Mouse (Mus musculus) left cerebral cortex, adult 6 months (tissue): ENCODE results near the gene Krt6a. TPM values are rescaled to one million over a fixed set of nuclear protein-coding genes. Genes with fewer than 3 reads are reported as not detected.

Experiments used
- long read RNA-seq, 2 experiments: library from polyadenylated mRNA; unstranded; transcript quantifications; one replicate each; pipeline ENCODE4 v2.0.0; 2019 to 2020
- polyA plus RNA-seq: library from polyadenylated mRNA; unstranded; fragments of <200 nt; fragmentation: Nextera tagmentation; gene quantifications from 2 replicates; pipeline ENCODE4 v1.2.3, GENCODE M21; 2021

The Krt6a gene
- polyA plus RNA-seq, result not detected in 2 replicates
- long read RNA-seq, experiment 1, result 0 reads
- long read RNA-seq, experiment 2, result 0 reads

DNA sequence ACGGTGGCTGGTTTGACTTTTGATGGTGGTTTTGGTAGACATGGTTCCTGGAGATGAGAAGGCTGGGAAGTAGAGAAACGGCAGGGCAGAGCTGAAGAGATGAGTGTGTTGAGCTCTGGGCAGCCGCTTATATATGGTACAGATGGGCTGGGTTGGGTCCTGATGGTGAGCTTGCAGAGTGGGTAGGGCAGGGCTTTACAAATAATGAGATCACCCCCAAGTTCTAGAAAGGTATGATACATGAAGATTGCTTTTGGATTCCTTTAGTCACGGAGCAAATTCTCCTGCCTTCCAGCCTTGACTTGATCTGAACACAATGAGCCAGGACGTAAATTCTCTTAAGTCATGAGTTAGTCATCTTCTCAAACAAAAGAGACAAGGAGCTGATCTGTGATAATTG is at the start of gene Krt6a:
Gene Krt6a (minus strand): TSS at position 101 of the 400 bp plus-strand sequence.

DNA sequence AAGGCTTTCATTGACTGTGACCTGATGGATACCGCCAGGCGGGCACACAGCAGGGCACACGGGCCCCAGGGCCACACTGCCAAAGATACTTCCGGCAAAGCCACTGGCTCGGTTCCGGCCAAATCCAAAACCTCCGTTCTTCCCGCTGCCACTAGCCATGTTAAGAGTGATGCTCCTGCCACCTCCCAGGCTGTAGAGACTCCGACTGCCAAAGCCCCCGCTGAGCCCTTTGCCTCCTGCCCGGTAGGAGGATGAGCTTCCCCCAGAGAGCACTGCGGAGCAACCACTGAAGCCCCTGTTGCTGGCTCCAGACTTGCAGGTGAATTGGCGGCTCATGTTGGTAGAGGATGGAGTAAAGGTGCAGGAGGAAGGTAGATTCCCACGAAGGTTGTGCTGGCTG is 48.6 kb upstream of the Krt6a start, which contains the start of gene Krt71:
Gene Krt71 (minus strand): TSS at position 399 of the 400 bp plus-strand sequence.

DNA sequence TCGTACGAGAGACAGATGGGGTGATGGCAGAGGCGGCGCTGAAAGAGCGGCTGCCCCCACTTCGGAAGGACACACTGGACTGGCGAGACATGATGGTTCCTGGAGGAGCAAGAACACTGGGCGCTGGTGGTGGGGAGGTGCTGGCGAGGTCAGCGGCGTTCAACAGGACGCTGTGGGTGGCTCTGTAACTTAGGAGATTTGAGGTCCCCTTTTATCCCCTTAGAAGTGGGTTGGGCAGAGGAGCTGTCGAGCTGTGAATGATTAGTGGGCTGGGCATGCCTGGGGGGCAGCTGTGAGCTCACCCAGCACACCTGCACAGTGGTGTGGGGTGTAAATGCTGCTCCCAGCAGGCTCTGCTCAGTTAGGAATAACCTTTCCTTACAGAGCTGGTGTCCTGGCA is 18.6 kb upstream of the Krt6a start, which contains the start of gene Krt5:
Gene Krt5 (minus strand): TSS at position 179 of the 400 bp plus-strand sequence.

DNA sequence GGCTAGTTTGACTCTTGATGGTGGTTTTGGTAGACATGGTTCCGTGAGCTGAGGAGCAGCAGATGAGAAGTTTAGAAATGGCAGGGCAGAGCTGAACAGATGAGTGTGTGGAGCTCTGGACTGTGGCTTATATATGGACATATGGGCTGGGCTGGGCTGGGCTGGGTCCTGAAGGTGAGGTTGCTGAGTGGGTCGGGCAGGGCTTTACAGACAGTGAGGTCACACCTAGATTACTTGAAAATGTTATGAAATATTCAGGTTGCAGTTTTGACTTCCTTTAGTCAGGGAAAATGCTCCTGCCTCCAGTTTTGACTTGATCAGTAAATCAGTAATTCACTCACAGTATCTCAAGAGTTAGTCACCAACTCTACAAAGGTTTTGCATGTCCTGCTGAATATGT is 13.9 kb downstream of the Krt6a start, which contains the start of gene Krt6b:
Gene Krt6b (minus strand): TSS at position 101 of the 400 bp plus-strand sequence.

DNA sequence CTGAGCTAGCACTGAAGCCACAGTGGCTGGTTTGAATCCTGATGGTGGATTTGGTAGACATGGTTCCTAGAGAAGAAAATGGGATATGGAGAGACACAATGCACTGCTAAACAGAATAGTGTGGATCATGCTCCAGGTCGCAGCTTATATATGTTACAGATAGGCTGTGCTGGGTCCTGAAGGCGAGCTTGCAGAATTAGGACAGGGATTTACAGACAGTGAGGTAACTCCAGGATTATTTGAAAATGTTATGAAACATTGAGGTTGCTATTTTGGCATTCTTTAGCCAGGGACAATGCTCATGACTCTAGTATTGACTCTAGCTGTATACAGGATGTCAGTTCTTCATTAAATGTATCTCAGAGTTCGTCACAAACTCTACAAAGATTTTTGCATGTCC is 46.8 kb downstream of the Krt6a start, which contains the start of gene Gm5478:
Gene Gm5478 (minus strand): TSS at position 101 of the 400 bp plus-strand sequence.

Other genes with a start within 250 kb of the Krt6a start
- gene Krt88, start 246.6 kb downstream of the Krt6a start, polyA plus RNA-seq, result not detected in 2 replicates
- gene Krt81, start 230.6 kb downstream of the Krt6a start, polyA plus RNA-seq, result not detected in 2 replicates
- not detected in 2 replicates for gene Krt86, start 220.8 kb downstream of the Krt6a start, polyA plus RNA-seq
- gene Krt83, start 202.8 kb downstream of the Krt6a start, polyA plus RNA-seq, result not detected in 2 replicates
- gene Gm49425, start 177.0 kb downstream of the Krt6a start, polyA plus RNA-seq, result not detected in 2 replicates
- not detected in 2 replicates for gene Krt84, start 161.5 kb downstream of the Krt6a start, polyA plus RNA-seq
- gene Krt82, start 143.6 kb downstream of the Krt6a start, polyA plus RNA-seq, result not detected in 2 replicates
- not detected in 2 replicates for gene Krt90, start 131.4 kb downstream of the Krt6a start, polyA plus RNA-seq
- not detected in 2 replicates for gene Krt75, start 120.4 kb downstream of the Krt6a start, polyA plus RNA-seq
- not detected in 2 replicates for gene Gm5414, start 66.1 kb downstream of the Krt6a start, polyA plus RNA-seq
- gene Gm5478, start 46.9 kb downstream of the Krt6a start, polyA plus RNA-seq, result not detected in 2 replicates
- not detected in 2 replicates for gene Krt6b, start 14.0 kb downstream of the Krt6a start, polyA plus RNA-seq
- gene Krt5, start 18.6 kb upstream of the Krt6a start, polyA plus RNA-seq, result not detected in 2 replicates
- not detected in 2 replicates for gene Krt71, start 48.8 kb upstream of the Krt6a start, polyA plus RNA-seq
- gene Krt72, start 92.2 kb upstream of the Krt6a start, polyA plus RNA-seq, result not detected in 2 replicates
- 0.33 and 0.61 TPM in 2 replicates for gene Krt73, start 108.0 kb upstream of the Krt6a start, polyA plus RNA-seq
- gene Krt2, start 123.9 kb upstream of the Krt6a start, polyA plus RNA-seq, result 0.10 and 0.15 TPM in 2 replicates
- 1.9 and 3.6 TPM in 2 replicates for gene Krt1, start 156.5 kb upstream of the Krt6a start, polyA plus RNA-seq
- gene Krt77, start 175.4 kb upstream of the Krt6a start, polyA plus RNA-seq, result 2.5 and 3.3 TPM in 2 replicates
- gene Krt76, start 198.6 kb upstream of the Krt6a start, polyA plus RNA-seq, result not detected in 2 replicates
- gene Krt4, start 230.4 kb upstream of the Krt6a start, polyA plus RNA-seq, result not detected in 2 replicates
- 0.12 TPM in 1 of 2 replicates, not detected in the other for gene Krt79, start 246.0 kb upstream of the Krt6a start, polyA plus RNA-seq